Mouse (Mus musculus) lung, postnatal 0 days (tissue): ENCODE data around the gene Tpcn2.

Experiments
- CTCF ChIP-seq: IDR thresholded peaks from 2 replicates; pipeline ENCODE4 v1.5.1; 2016; ENCODE audit warnings: antibody characterized with exemption, mild to moderate bottlenecking
- EP300 ChIP-seq: IDR thresholded peaks from 2 replicates; pipeline ENCODE4 v1.6.1; 2016; ENCODE audit warnings: antibody characterized with exemption, mild to moderate bottlenecking, control low read depth

DNA sequence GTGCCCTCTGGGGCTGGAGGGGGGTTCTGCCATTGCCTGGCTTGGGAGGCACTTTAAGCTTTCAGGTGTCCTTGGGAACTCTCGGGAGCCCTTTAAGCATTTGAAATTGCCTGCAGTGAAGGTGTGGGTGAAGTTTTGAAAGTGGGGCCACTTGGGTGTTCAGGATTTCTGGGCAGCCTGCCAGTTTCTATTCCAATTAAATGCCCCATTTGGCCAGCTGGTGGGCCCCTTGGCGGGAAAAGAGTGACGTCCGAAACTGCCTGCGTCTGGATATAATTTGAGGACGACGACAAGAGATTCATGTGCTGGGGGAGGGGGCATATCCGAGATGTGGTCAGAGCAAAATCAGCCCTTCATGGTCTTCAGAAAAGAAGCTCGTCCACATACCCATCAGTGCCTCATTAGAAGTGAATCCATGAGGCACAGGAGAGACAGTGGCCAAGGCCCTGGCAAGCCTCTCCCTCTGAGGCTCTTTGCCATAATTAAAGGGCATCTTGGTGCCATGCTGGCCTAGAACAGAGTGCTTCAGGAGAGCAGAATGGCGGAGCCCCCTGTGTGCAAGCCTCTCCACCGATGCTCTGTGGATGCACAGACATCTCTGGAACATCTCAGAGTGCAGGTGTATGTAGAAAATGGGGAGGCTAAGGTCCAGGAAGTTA is 102.3 kb downstream of the Tpcn2 start:
- no peak for TF ChIP-seq EP300
- TF ChIP-seq CTCF: no peak
